Mouse (Mus musculus): ENCODE results near the gene Olfr1257.
"Not testable (repeated sequence)": the region's sequence is repeated elsewhere in the genome, so short reads cannot be mapped to it uniquely, and the experiment has no call there.

The Olfr1257 gene

DNA sequence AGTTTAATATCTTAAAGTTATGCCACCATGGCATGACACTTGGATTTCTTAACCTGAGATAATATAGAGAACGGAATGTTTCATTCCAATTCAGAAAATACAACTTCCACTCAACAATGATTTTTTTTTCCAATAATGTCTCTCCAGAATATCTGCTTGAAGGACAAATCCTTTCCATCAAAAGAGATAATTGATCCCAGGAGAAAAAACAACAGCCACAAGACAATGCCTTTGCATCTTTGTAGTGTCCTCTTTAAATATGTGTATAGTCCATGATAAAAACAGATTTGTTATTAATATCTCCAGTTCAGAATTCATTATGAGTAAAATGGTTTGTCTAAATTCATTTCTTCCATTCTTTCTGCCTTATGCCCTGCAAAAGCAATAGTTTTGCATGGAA is at the start of gene Olfr1257:
TSS of gene Olfr1257 (plus strand) at position 301 of the 400 bp plus-strand sequence.
- DNase-seq (ENCODE audit: low read depth in 1 of 2, low spot score in 2 of 2), result no peak

DNA sequence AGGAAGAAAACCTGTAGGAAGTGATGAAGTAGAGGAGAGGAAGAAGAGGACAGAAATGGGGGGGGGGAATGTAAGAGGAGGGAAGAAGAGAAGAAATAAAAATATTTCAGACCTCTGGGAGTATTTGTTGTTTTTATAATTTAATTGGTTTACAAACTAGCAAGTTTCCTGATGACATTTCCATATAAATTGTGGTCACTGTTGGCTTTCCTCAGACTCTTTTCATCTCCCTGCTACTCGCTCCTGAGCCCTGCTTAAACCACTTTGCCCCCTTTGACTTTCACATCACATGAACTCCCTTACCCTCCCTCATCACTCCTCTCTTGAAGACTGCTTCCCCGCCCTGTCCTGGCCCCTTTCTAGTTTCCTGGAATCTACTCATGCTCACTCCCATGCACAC is 36.8 kb upstream of the Olfr1257 start, which contains the start of gene Olfr1256:
TSS of gene Olfr1256 (minus strand) at position 101 of the 400 bp plus-strand sequence.
- DNase-seq (ENCODE audit: low read depth in 1 of 2, low spot score in 2 of 2), result no peak

DNA sequence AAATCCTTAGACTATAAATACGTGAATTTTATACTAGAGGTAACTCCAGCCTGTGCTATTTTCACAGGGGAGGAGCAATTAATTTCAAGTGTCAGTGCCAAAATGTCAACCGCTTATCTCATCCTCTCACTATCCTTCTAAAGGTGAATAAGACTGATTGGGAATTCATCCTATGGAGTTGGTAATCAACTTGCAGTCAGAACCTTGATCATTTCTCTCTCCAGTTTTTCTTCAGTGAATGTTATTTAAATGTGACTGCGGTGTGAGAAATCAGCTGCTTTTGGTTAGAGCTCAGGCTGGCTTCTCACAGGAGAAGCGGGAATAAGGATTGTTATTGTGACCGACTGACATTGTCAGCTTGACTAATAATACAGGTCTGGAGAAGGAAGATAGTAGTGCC is 30.1 kb upstream of the Olfr1257 start, which contains the start of gene Olfr48:
TSS of gene Olfr48 (minus strand) at position 101 of the 400 bp plus-strand sequence.
- no peak for DNase-seq (ENCODE audit: low read depth in 1 of 2, low spot score in 2 of 2)

DNA sequence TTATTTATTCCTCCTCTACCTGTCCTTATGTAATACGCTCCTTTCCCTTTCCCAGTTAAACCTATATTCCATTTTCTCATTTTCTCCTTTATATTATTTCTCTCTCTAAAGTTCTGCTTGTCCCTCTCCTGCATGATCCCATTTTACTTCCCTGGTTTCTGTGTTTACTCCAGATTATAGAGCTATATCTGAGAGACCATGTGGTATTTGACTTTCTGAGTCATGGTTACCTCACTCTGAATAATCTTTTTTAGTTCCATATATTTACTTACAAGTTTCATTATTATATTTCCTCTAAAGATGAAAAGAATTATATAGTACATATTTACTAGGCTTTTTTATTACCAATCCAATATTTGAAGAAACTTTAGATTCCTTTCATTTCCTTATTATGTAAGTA is 29.0 kb upstream of the Olfr1257 start:
- no peak for DNase-seq (ENCODE audit: low read depth in 1 of 2, low spot score in 2 of 2)

DNA sequence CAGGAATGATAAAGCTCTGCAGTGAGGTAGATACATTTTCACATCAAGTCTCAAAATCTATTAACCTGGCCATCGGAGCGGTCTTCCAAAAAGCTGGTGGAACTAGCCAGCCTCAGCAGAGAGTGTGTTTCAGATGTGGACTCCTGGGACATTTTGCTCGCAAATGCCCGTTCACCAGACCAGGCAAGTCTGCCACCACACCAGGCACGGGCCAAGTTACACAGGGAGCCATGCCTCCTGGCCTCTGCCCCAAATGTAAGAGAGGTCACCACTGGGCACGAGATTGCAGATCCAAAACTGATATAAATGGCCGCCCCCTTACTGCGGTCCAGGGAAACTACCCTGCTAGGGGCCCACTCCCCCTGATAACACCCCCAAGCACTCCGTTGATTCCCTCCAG is 34.4 kb downstream of the Olfr1257 start:
- not testable (repeated sequence) for DNase-seq (ENCODE audit: low read depth in 1 of 2, low spot score in 2 of 2)

DNA sequence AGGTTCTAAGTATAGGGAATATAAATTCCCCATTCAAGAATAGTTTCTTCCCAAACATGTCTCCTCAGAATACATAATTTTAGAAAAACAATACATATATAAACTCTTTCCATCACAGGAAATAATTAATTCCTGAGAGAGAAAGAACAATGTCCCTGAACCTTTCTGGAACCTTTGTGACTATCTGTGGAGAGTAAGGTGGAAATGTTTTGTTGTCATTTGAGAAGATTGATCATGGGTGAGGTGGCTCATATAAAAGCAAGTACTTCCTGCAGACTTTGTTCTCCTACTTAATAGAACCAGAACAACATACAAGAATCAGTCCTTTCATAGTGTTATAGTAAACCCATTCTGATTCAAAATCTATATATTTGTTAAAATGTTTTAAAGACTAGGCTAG is 48.8 kb downstream of the Olfr1257 start, which contains the start of gene Olfr1258:
TSS of gene Olfr1258 (plus strand) at position 301 of the 400 bp plus-strand sequence.
- DNase-seq (ENCODE audit: low read depth in 1 of 2, low spot score in 2 of 2), result no peak
